Mouse (Mus musculus): ENCODE measurements at regions not wholly inside any gene's neighbourhood (a gene's known extent, or its start where the extent isn't known, plus 50 kb on each side); places are given as distances from the start of the nearest gene placed in this dataset.

- intact Hi-C loops (cut with DNase I) = no loop called here
- DNase-seq = peak; percentile 42
These were observed 51.8 kb downstream of the Gm9376 start for GRCm38 (mm10) chr14:118318524-118318923.

- DNase-seq = no peak
- intact Hi-C loops (cut with DNase I) = no loop called here
These were observed 53.3 kb downstream of the Gm9376 start for GRCm38 (mm10) chr14:118320101-118320500.

- no peak for DNase-seq
- intact Hi-C loops (cut with DNase I) = no loop called here
These were observed 54.3 kb downstream of the Gm9376 start for GRCm38 (mm10) chr14:118321083-118321482.

- no peak for DNase-seq
- intact Hi-C loops (cut with DNase I) = no loop called here
These were observed 55.5 kb downstream of the Gm9376 start for GRCm38 (mm10) chr14:118322003-118322821.

GRCm38 (mm10) chr14:118322865-118323264, 56.1 kb downstream of the Gm9376 start:
- intact Hi-C loops (cut with DNase I) = no loop called here
- DNase-seq = no peak

GRCm38 (mm10) chr14:118338071-118338470, 71.3 kb downstream of the Gm9376 start:
- DNase-seq = no peak
- intact Hi-C loops (cut with DNase I) = no loop called here

GRCm38 (mm10) chr14:118362931-118363330, 96.2 kb downstream of the Gm9376 start:
- intact Hi-C loops (cut with DNase I) = no loop called here
- DNase-seq = no peak

- intact Hi-C loops (cut with DNase I) = no loop called here
- DNase-seq = no peak
These were observed 96.6 kb downstream of the Gm9376 start for GRCm38 (mm10) chr14:118363391-118363821.

- intact Hi-C loops (cut with DNase I) = no loop called here
These were observed 99.8 kb downstream of the Gm9376 start for GRCm38 (mm10) chr14:118366522-118366921.

GRCm38 (mm10) chr14:118368619-118369431, 102.1 kb downstream of the Gm9376 start:
- no peak for DNase-seq
- intact Hi-C loops (cut with DNase I) = no loop called here

More at GRCm38 (mm10) chr14:118366522-118366921, 99.8 kb downstream of the Gm9376 start:
- no peak for DNase-seq

GRCm38 (mm10) chr14:118371336-118371735, 104.6 kb downstream of the Gm9376 start:
- intact Hi-C loops (cut with DNase I) = no loop called here
- DNase-seq = no peak

- intact Hi-C loops (cut with DNase I) = no loop called here
- no peak for DNase-seq
These were observed 108.2 kb downstream of the Gm9376 start for GRCm38 (mm10) chr14:118374819-118375520.

- intact Hi-C loops (cut with DNase I) = no loop called here
- no peak for DNase-seq
These were observed 108.9 kb downstream of the Gm9376 start for GRCm38 (mm10) chr14:118375641-118376040.

GRCm38 (mm10) chr14:118379624-118380023, 112.9 kb downstream of the Gm9376 start:
- intact Hi-C loops (cut with DNase I) = no loop called here

GRCm38 (mm10) chr14:118385529-118385932, 118.8 kb downstream of the Gm9376 start:
- DNase-seq = no peak
- intact Hi-C loops (cut with DNase I) = no loop called here

More at GRCm38 (mm10) chr14:118379624-118380023, 112.9 kb downstream of the Gm9376 start:
- no peak for DNase-seq

- intact Hi-C loops (cut with DNase I) = no loop called here
- DNase-seq = peak; percentile 57
These were observed 121.3 kb downstream of the Gm9376 start for GRCm38 (mm10) chr14:118388061-118388460.

- intact Hi-C loops (cut with DNase I) = no loop called here
These were observed 124.0 kb downstream of the Gm9376 start for GRCm38 (mm10) chr14:118390790-118391189.

GRCm38 (mm10) chr14:118391561-118391960, 124.8 kb downstream of the Gm9376 start:
- DNase-seq = peak; percentile 28
- intact Hi-C loops (cut with DNase I) = no loop called here

More at GRCm38 (mm10) chr14:118390790-118391189, 124.0 kb downstream of the Gm9376 start:
- DNase-seq = no peak

- no peak for DNase-seq
- intact Hi-C loops (cut with DNase I) = no loop called here
These were observed 126.9 kb downstream of the Gm9376 start for GRCm38 (mm10) chr14:118393676-118394075.

GRCm38 (mm10) chr14:118414275-118414674, 147.5 kb downstream of the Gm9376 start:
- DNase-seq = peak; percentile 22
- intact Hi-C loops (cut with DNase I) = no loop called here

- intact Hi-C loops (cut with DNase I) = no loop called here
- DNase-seq = no peak
These were observed 149.4 kb downstream of the Gm9376 start for GRCm38 (mm10) chr14:118416163-118416562.
